Mouse (Mus musculus): Measurements from ENCODE around the gene Vps29. TPM values are rescaled to one million over a fixed set of nuclear protein-coding genes. Genes with fewer than 3 reads are reported as not detected.
A peak's percentile ranks its signal among the peaks of the same experiment; 100 is the strongest.

The Vps29 gene
- total and polyA plus RNA-seq, 2 experiments from 2014 or later: 111 to 344 TPM

DNA sequence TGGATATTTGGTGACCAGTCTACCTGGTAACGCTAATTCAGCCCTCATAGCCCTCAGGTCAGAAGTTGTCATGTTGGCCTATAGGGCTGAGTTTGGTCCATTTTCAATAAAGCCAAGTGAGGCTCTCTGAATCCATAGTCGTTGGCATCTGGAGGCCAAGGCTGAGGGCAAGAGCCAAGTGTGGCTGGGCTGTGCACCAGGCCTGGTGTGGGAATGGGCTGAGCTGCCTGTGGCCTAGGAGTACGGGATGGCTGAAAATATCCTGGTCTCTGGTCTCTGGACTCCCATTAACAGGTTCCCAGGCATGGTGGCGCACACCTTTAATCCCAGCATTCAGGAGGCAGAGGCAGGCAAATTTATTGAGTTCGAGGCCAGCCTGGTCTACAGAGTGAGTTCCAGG lies 35.8 kb downstream of the Vps29 start:
- H3K9me3 ChIP-seq (ENCODE audit: low read length): no peaks in the 10 kb centered on the region
- no peak for TF ChIP-seq CTCF (IDR thresholded peaks at IDR 0.05; ENCODE audit: low read depth)
- H3K27me3 ChIP-seq (ENCODE audit: insufficient read depth, low read length): no peaks in the 10 kb centered on the region
- H3K4me2 ChIP-seq (ENCODE audit: low read depth, low read length): no peak overlapping the region
- no peak overlapping the region for H3K4me3 ChIP-seq (ENCODE audit: low read length)
- H3K4me1 ChIP-seq (ENCODE audit: insufficient read depth, low read length): no peaks in the 10 kb centered on the region
- no peak overlapping the region for H3K27ac ChIP-seq
- no peak for DNase-seq (ENCODE audit: low spot score)
- no peak for ATAC-seq
- no peak overlapping the region for H3K9ac ChIP-seq (replicated peaks; ENCODE audit: low read length)
- no peaks in the 10 kb centered on the region for H3K36me3 ChIP-seq (ENCODE audit: insufficient read depth, low read length)
- WGBS: 89% methylated on average over 5 of the region's 5 CpGs

DNA sequence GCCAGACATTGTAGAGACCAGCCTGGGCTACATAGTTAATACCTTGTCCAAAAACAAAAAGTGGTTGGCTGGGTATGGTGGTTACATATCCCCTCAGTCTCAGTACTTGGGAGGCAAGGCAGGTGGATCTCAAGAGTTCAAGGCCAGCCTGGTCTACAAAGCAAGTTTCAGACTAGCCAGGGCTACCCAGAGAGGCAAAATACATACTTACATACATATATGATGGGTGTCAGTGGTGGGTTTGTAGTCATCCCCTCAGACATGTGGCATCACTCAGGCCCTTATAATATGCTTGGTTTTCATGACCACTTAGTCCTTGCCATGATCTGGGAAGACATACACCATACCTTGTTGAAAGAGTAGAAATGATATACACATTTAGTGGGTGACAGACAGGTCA lies 36.5 kb downstream of the Vps29 start:
- TF ChIP-seq CTCF (IDR thresholded peaks at IDR 0.05; ENCODE audit: low read depth): no peak
- Histone ChIP-seq H3K36me3 (ENCODE audit: insufficient read depth, low read length) (no peaks in the 10 kb centered on the region), H3K27me3 (ENCODE audit: insufficient read depth, low read length) (no peaks in the 10 kb centered on the region), H3K9ac (replicated peaks; ENCODE audit: low read length) (no peak overlapping the region), H3K4me2 (ENCODE audit: low read depth, low read length) (no peak overlapping the region), H3K4me3 (ENCODE audit: low read length) (no peak overlapping the region), H3K27ac (no peak overlapping the region), H3K9me3 (ENCODE audit: low read length) (no peaks in the 10 kb centered on the region), H3K4me1 (ENCODE audit: insufficient read depth, low read length) (no peaks in the 10 kb centered on the region)
- DNase-seq (ENCODE audit: low spot score) (no peak), ATAC-seq (no peak)

GRCm38 (mm10) chr5:122391178-122391785 lies 37.1 kb downstream of the Vps29 start:
- H3K9me3 ChIP-seq (ENCODE audit: low read length): no peaks in the 10 kb centered on the region
- no peak overlapping the region for H3K27ac ChIP-seq
- H3K27me3 ChIP-seq (ENCODE audit: insufficient read depth, low read length): no peaks in the 10 kb centered on the region
- H3K4me1 ChIP-seq (ENCODE audit: insufficient read depth, low read length): no peaks in the 10 kb centered on the region
- DNase-seq (ENCODE audit: low spot score) (no peak), ATAC-seq (peak; percentile 38; the same call in 1 of the 2 replicates)
- peak overlapping the region; percentile 81 for H3K9ac ChIP-seq (replicated peaks; ENCODE audit: low read length)
- peak overlapping the region; percentile 78 for H3K4me2 ChIP-seq (ENCODE audit: low read depth, low read length)
- 52% methylated on average over 16 of the region's 16 CpGs for WGBS
- no peak for TF ChIP-seq CTCF (IDR thresholded peaks at IDR 0.05; ENCODE audit: low read depth)
- H3K4me3 ChIP-seq (ENCODE audit: low read length): peak overlapping the region; percentile 91
- no peaks in the 10 kb centered on the region for H3K36me3 ChIP-seq (ENCODE audit: insufficient read depth, low read length)

- Histone ChIP-seq H3K9ac (replicated peaks; ENCODE audit: low read length) (peak within 1 kb of the TSS; percentile 81), H3K27me3 (ENCODE audit: insufficient read depth, low read length) (no peaks in the 10 kb centered on the region), H3K27ac (peak within 1 kb of the TSS; percentile 70; the same call in 1 of the 2 replicates), H3K4me3 (ENCODE audit: low read length) (peak within 1 kb of the TSS; percentile 91), H3K4me2 (ENCODE audit: low read depth, low read length) (peak within 1 kb of the TSS; percentile 78), H3K4me1 (ENCODE audit: insufficient read depth, low read length) (no peaks in the 10 kb centered on the region), H3K9me3 (ENCODE audit: low read length) (no peaks in the 10 kb centered on the region), H3K36me3 (ENCODE audit: insufficient read depth, low read length) (peaks cover under 1% of the 10 kb centered on the region; the same call in 1 of the 2 replicates)
- WGBS: under 1% methylated on average over 39 of the region's 39 CpGs
- ATAC-seq (peak; percentile 88), DNase-seq (ENCODE audit: low spot score) (peak; percentile 96)
- peak; percentile 91 for TF ChIP-seq CTCF (IDR thresholded peaks at IDR 0.05; ENCODE audit: low read depth)
These were observed 37.6 kb downstream of the Vps29 start, which contains the start of gene Arpc3 for GRCm38 (mm10) chr5:122391786-122392180. Arpc3 (plus strand) TSS chr5:122391878.

DNA sequence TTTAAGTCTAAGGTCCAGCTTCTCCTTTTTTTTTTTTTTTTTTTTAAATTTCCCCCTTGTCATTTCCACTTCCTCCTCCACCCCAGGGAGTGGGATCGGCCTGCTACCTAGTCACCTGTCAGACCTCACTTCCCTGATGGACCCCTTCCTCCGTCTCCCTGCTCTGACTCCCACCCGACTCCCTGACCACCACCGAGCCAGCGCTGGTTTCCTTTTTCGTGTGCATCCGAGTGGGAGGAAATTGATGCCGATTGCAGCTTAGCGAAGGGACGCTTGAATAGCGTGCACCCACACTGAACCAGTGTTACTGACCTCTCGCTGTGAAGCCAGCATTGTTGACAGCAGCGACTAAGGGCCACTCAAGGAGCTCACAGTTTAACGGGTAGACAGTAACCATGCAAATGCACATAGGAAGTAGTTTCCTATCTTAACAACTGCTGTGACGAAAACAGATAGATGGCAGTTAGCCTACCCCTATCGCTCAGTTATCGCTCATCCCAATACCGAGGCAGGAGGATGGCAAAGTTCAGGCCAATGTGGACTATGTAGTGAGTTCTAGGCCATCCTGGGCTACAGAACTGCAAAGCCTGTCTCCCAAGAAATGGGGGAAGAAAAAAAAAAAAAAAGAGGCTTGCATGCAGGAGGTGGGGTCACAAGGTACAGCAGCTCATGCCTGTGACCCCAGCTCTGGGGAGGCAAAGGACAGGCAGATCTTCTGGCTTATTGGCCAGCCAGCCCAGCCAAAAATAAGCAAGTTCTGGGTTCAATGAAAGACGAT lies 38.2 kb downstream of the Vps29 start:
- 13% methylated on average over 19 of the region's 19 CpGs for WGBS
- no peak for DNase-seq (ENCODE audit: low spot score)
- Histone ChIP-seq H3K27ac (peak overlapping the region; percentile 70; the same call in 1 of the 2 replicates), H3K27me3 (ENCODE audit: insufficient read depth, low read length) (no peaks in the 10 kb centered on the region), H3K9ac (replicated peaks; ENCODE audit: low read length) (peak overlapping the region; percentile 81), H3K4me3 (ENCODE audit: low read length) (peak overlapping the region; percentile 91), H3K4me2 (ENCODE audit: low read depth, low read length) (peak overlapping the region; percentile 78), H3K36me3 (ENCODE audit: insufficient read depth, low read length) (peaks cover 7% of the 10 kb centered on the region), H3K4me1 (ENCODE audit: insufficient read depth, low read length) (no peaks in the 10 kb centered on the region), H3K9me3 (ENCODE audit: low read length) (no peaks in the 10 kb centered on the region)
- no peak for TF ChIP-seq CTCF (IDR thresholded peaks at IDR 0.05; ENCODE audit: low read depth)
- peak; percentile 52 for ATAC-seq

- Histone ChIP-seq H3K9ac (replicated peaks; ENCODE audit: low read length) (no peak overlapping the region), H3K4me1 (ENCODE audit: insufficient read depth, low read length) (no peaks in the 10 kb centered on the region), H3K4me3 (ENCODE audit: low read length) (no peak overlapping the region), H3K4me2 (ENCODE audit: low read depth, low read length) (no peak overlapping the region), H3K27ac (no peak overlapping the region), H3K27me3 (ENCODE audit: insufficient read depth, low read length) (no peaks in the 10 kb centered on the region), H3K36me3 (ENCODE audit: insufficient read depth, low read length) (peaks cover 17% of the 10 kb centered on the region), H3K9me3 (ENCODE audit: low read length) (no peaks in the 10 kb centered on the region)
- TF ChIP-seq CTCF (IDR thresholded peaks at IDR 0.05; ENCODE audit: low read depth): peak; percentile 87
- DNase-seq (ENCODE audit: low spot score): peak; percentile 83
- WGBS: 40% methylated on average over 2 of the region's 2 CpGs
- peak; percentile 46; the same call in 1 of the 2 replicates for ATAC-seq
These were observed 39.7 kb downstream of the Vps29 start for GRCm38 (mm10) chr5:122393887-122394286.

All from hindbrain, postnatal 0 days (tissue).